Mouse (Mus musculus) bone marrow, adult 2 months (tissue): ENCODE data around the gene 6030408B16Rik.
"Not testable (repeated sequence)": the region's sequence is repeated elsewhere in the genome, so short reads cannot be mapped to it uniquely, and the experiment has no call there.

Source experiments
- CTCF ChIP-seq: fragments of 200-500 bp; IDR thresholded peaks from 2 replicates; pipeline ENCODE4 v1.5.1; 2011; ENCODE audit warnings: low read length, control low read depth; ENCODE audit not compliant: control insufficient read depth, insufficient read depth
- POLR2A ChIP-seq: fragments of 200-500 bp; IDR thresholded peaks from 2 replicates; pipeline ENCODE4 v1.6.1; 2011; ENCODE audit warnings: low read depth, mild to moderate bottlenecking, control low read depth, low read length, borderline replicate concordance; ENCODE audit not compliant: control insufficient read depth

DNA sequence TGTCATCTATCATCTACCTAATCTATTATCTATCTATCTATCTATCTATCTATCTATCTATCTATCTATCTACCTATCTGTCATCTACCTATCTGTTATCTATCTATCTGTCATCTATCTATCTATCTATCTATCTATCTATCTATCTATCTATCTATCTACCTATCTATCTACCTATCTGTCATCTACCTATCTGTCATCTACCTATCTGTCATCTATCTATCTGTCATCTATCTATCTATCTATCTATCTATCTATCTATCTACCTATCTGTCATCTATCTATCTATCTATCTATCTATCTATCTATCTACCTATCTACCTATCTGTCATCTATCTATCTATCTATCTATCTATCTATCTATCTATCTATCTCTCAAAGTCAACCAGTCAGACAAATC is 31.4 kb downstream of the 6030408B16Rik start:
- TF ChIP-seq CTCF, POLR2A: not testable (repeated sequence)
